Mouse (Mus musculus): ENCODE results near the gene Suox.
"Not testable (repeated sequence)": the region's sequence is repeated elsewhere in the genome, so short reads cannot be mapped to it uniquely, and the experiment has no call there.

Suox gene

DNA sequence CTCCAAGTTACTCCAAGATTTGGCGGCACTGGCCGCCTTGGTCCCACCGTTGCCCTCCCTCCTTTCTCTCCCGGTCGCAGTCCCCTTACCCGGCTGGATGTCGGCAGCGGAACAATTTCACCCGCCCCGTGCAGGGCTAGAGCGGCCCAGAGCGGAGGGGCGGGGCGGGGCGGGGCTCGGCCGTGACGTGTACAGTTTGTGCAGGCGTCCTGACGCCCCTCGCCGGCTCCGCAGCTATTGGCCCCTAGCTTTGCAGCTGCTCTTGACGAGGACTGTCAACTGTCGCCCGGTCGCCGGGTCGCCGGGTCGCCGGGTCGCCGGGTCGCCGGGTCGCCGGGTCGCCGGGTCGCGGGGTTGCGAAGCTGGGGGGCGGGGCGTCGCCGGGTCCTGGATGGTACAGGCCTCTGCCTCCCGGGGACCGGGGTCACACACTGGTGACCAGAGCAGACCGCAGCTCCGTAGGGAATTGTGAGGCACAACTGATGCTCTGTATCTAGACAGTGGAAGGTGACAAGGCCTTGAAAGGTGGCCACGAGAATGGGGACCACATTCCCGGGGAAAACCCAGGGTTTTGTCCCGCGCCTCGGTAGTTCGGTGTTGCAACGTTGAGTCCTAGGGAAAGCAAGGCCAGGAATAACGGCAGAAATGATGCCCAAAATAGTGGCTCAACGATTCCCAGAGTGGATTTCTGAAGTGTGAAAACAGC lies at the start of gene Suox:
TSS of gene Suox (minus strand) at position 311 of the 706 bp plus-strand sequence.
- DNase-seq, result peak; percentile 77 to 81

DNA sequence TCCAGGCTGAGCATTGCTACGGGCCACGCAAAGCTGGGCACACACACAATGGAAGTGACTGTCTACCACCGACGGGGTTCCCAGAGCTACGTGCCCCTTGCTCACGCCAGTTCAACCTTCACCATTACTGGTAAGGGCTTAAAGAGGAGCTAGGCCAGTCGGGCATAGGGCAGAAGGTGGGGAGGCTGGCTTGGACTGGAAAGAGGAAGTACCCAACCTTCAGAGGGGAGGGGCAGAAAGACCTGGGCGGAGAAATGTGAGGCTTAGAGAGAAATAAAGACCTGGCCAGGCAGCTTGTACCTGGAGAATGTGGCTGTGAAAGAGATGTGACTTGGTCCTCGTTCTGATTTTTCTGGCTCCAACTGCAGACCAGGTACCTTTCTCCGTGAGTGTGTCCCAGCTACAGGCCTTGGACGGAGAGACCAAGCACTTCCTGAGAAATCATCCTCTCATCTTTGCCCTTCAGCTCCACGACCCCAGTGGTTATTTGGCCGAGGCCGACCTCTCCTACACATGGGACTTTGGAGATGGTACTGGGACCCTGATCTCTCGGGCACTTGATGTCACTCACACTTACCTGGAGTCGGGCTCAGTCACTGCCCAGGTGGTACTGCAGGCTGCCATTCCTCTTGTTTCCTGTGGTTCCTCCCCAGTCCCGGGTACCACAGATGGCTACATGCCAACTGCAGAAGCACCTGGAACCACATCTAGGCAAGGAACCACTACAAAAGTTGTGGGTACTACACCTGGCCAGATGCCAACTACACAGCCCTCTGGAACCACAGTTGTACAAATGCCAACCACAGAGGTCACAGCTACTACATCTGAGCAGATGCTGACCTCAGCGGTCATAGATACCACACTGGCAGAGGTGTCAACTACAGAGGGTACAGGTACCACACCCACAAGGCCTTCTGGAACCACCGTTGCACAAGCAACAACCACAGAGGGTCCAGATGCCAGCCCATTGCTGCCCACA lies 42.0 kb upstream of the Suox start:
- no peak for DNase-seq

DNA sequence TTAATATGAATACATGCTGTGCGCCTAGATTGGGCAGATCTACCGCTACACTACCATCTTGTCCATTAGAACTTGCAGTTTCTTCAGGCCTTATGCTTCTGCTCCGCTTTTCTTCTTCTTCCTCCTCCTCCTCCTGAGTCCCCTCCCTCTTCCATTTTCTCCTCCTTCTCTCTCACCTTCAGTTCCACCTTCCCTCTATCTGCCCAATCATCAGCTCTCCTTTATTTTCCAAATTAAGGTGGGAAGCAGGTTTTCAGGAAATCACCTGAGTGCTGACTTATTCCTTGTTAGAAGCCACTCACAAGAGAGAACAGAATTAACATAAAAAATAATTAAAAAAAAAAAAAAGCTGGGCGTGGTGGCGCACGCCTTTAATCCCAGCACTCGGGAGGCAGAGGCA lies 37.4 kb upstream of the Suox start:
- not testable (repeated sequence) for DNase-seq

DNA sequence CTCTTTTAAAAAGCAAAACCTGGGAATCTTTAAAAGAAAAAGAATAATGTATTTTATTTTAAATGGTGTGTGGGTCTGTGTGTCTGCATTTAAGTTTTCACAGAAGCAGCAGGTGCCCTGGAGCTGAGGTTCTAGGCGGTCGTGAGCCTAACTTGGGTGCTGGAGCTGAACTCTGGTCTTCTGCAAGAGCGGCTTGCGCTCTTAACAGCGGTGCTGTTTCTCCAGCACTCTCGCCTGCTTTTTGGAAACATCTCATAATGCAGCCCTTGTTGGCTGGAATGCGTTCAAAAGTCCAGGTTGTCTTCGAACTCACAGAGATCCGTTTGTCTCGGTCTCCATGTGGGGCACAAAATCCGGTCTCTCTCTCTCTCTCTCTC lies 31.4 kb upstream of the Suox start:
- DNase-seq, result peak in 1 of 2 experiments; percentile 8

DNA sequence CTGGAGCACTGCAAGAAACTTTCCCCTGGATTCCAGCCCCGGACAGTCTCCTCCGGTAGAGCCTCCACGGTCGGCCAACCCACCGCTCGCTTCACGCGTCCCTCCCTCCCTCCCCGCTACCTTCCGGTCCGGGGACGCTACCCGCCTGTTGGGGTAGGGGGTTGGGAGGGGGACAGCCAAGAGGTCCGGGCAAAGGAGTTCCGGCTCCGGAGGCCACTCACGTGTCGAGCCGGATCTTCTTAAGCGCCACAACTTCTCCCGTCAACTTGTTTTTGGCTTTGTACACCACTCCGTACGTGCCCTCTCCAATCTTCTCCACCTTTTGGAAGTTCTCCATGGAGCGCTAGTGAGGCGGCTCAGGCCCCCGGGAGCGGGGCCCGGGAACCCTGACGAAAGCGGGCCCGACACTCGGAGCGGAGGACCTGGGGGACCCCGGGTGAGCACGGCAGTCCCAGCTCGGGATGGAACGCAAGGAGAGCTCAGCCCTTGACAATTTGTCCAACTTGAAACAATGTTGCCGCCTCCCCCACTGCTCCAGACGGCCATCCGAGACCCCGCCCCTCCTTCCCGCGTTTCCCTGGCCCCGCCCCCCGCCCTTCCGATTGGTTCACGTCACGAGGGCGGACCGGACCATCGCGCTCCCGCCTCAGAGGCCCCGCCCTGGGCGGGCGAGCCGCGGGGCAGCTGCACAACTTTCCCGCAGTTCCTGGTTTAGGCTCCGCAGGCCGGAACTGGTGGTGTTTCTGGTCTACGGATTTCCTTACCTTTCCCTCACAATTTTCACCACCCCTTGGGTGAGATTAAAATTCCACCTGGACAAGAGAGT lies 30.8 kb upstream of the Suox start, which contains the start of gene Cdk2:
TSS of gene Cdk2 (minus strand) at position 541 of the 826 bp plus-strand sequence.
- DNase-seq, result peak; percentile 79 to 85

DNA sequence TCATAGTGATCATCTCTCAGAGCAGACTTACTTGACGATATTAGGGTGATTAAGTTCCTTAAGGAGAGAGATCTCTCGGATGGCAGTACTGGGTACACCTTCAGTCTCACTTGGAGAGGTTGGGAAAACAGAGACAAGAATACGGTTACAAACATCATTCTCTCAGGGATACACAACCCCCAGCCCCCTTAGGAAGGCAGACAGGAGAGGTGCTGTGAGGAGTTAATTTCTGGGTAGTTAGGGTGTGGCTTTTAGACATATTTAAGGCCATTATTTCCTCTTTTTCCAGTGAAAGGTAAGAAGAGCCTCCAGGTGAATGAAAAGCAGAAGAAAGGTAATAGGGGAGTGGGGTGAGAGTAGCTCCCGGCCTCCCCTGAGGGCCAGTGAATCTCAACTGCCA lies 30.0 kb upstream of the Suox start, which contains the start of gene Pmel:
TSS of gene Pmel (plus strand) at position 301 of the 400 bp plus-strand sequence.
- no peak for DNase-seq

DNA sequence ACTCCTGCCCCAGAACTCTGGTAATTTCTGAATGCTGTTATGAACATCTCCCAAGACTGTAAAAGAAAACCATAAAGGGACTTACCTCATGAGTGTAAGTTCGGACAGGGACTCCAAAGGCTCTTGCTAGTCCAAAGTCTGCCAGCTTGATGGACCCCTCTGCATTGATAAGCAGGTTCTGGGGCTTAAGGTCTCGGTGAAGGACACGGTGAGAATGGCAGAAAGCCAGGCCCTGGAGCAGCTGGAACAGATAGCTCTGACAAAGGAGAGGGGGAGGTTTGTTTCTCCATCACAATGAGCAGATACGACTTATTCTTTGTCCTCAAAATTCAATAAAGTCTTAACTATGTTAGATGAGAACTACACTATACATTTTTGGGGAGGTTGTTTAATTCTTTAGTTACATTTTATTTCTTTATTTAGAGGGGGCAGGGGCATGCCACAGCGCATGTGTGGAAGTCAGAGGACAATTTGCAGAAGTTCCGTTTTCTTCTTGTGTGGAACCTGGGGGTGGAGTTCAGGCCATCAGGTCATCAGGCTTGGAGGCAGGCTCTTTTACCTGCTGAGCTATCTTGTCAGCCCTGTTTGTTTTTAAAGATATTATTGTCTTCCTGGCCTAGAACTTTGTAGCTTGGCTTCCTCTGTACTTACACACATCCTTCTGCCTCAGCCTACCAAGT lies 28.6 kb upstream of the Suox start:
- no peak for DNase-seq

DNA sequence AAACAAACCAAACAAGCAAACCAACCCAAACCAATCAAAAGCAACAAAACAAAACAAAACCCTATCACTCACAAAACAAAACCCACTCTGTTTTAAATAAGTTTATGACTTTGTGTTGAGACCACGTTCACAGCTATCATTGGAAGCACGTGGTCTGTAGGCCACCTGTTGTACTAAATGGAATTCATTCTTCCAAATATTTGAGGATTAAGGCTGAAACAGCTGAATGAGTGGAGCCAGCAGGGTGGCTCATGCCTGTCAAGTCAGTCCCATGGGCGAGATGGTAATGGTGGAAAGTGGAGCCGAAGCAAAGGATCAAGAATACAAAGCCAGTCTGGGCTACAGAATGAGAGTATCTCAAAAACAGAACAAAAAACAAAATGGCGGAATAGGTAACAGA lies 26.8 kb upstream of the Suox start:
- DNase-seq, result no peak

DNA sequence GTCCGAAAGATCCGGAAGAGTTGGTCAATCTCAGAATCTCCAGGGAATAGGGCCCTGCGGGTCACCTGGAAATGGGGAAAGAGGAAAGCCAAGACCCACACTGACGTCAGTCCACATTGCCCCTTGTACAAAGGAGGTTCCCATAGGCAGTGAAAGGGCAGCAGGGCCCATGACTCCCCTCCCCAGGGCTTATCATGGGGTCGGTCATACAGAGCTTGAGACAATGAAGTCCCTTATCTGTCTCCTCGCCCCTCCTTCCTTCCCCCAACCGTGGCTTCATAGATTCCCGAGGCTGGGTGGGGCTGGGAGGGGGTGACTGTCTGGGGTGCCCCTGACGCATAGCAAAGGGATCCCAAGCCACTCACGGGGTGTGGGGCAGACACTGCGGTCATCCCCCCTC lies 25.7 kb upstream of the Suox start:
- DNase-seq, result no peak

DNA sequence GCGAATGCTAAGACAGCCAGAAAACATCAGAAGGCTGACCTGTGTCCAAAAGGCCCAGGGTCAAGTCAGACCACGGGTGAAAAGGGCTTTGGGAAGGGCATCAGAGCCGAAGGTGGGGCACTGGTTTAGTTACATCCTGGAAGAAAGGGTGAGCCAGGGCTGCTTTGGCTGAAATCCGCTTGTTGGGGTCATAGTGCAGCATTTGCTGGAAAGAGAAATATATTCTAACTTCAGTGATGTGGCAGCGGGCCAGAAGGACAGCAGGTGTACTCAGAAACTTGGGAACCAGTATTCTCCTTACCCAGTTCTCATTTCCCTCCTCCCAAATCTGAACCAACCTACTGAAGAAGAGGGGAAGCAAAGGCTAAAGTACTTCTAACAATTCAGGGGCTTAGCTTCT lies 25.1 kb upstream of the Suox start:
- DNase-seq, result no peak

DNA sequence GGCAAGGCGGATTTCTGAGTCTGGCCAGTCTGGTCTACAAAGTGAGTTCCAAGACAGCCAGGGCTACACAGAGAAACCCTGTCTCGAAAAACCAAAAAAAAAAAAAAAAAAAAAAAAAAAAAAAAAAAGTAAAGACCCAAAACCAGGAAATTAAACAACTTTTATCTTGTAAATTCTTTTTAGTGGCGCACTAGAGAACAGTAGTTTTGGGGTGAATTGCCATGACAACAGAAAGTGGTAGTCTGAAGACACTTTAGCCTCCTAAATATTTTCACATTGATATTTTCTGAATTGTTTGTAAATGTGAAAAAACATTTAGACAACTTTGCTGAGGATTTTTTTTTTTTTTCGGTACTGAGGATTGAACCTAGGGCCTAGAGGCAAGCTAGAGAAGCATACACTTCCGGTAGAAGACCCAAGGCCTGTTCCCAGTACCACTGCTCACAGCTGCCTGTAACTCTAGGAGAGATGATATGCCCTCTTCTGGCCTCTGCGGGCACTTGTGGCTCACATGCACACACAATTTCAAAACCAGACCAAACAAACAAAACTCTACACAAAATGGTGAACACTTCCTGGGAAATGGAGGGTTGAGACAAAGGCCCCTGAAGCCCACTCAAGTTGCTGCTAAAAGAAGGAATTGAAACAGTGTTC lies 23.3 kb upstream of the Suox start:
- no peak for DNase-seq

DNA sequence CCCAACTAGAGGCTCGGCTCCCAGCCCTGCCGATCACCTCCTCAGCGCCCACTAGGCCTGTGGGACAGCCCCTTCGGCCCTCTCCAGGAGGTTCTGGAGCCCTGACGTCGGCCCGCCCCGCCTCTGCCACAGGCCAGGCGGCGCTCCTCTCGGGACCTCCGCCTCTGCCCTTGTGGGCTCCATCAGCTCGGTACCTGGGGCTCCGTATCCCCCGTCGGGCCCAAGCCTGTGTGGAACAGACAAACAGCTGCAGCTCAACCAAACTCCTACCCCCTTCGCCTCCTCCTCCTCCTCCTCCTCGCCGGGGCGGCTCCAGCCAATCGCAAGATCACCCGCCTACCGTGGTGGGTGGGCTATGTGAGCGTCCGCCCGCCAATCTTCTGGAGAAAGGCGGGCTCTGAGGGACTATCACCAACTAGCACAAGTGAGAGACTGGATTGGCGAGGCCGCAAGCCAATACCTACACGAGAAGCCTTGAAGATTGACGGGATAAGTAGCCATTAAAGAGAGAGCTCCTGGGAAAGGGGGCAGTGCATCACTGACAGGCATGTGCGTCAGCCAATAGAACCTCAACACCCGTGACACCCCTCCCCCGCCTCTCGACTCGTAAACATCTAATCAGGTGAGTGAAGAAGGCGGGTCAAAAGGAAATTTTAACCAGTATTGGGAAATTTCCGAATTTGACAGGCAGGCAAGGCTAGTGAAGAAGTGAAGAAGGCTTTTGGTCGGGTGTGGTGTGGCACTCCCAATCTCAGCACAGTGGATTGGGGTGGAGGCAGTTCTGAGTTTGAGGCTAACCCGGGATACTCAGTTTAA lies 22.3 kb upstream of the Suox start, which contains the start of gene Rab5b:
TSS of gene Rab5b (minus strand) at position 273 of the 816 bp plus-strand sequence.
- DNase-seq, result peak; percentile 97 to 100

DNA sequence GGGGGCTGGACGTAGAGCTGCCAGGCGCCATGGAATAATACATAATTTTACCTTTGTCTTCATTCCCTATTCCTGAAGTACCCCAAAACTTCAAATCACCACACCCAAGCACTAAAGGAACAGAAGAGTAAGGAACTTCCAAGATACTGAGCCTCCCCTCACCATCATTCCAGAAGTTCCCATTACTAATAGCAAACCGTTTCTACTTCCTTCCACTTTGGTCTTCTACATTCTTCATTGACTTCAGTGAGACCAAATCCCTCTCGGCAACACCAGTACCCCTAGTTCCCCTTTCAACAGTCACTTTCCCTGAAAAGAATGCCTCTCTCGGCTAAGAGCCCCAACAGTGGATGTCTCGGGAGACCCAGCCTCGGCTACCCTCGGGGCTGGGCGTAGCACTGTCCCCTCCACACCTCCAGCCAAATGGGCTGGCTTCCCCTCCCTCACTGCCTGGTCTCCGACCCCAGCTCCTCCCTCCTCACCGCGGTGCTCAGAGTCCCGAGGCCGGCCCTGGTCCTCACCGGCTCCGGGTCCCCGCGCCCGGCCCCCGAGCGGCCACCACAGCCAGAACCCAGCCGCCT lies 21.6 kb upstream of the Suox start:
- no peak for DNase-seq

DNA sequence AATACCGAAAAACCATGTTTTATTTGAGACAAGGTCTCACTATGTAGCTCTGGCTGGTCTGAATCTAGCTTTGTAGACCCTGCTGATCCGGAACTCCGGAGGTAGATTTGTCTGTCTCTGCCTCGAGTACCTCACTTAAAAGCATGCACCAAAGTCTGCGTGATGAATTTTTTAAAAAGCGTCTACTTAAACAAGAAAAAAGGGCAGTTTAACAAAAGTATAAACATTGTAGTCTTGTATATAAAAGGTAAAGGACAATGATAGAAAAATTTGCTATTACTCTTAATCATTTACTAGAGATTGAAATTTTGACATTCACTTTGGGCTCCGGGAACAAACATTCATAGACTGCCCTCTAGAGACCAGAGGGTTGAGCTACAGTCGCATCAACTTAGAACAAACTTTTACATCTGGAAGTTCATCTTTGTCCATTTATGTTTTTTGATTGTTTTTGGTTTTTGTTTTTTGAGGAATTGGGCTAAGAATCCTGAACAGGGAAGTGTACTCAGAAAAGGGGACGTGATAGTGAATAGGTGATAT lies 666 bp upstream of the Suox start:
- DNase-seq, result no peak

DNA sequence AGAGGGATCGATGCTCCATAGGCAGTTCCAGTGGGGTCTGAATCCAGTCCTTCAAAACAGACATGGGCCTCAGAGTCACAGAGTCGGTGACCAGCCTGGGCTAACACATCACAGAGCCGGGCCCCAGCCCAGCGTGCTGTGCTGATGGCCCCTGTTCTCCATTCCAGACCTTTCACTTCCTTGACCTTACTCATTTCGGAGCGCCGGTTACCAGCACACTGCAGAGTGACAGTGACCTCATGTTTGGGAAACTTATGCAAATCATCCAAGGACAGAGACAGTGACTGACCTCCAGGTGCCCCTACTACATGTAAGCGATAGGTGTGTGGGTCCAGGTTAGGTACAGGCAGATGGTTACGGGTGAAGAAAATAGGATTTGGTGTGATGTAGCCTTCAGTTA lies 2.7 kb downstream of the Suox start:
- DNase-seq, result no peak

DNA sequence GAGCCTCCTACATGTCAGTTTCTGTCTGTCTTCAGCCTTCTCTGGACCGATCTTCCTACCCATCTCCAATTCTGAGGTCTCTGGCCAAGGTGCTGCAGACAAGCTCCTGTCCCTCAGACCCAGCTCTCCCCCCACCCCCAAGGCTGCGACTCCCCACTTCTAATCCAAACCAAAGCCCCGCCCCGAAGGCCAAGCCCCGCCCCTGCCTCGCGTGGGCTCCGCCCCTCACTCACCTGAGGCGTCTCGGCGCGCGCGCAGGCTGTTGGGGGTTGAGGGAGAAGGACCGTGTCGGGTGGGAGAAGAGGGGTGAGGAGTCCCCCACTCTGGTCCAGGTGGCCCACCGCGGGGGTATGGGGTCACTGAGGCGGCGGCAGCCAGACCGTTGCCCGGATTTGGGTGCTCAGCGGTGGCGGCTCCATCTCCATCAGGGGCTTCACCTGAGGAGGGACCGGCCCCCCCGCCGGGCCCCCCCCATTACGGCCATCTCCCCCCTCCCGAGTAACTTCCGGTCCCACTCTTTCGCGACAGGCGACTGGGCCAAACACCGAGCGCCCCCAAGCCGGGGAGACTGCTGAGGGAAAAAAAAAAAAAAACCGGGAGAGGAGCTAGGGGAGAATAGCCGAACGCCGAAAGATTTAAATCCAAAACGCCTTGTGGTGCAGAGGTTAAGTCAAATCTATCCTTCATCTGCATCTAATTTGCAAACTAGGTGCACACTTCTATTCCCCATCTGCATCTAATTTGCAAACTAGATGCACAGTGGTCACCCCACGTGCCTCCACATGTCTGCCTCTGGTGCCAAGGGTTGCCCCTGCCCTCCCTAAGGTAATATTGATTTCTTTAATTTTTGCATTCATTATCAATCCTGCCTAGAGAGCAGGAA lies 4.8 kb downstream of the Suox start:
- peak; percentile 83 to 87 for DNase-seq

DNA sequence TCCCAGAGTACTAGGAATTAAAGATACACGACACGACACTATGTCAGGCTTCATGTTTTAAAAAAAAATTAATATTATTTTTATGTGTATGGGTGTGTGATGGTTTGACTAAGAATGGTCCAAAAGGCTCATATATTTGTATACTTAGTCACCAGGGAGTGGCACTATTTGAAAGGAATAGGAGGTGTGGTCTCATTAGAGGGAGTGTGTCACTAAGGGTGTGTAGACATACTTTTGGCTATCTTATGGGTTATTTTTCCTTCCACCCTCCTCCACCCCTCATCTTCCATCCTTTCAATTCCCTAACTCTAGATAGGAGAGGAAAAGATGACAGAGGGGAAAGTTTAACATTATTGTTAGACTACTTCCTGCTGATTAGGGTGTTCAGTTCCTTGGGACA lies 8.1 kb downstream of the Suox start:
- no peak for DNase-seq

DNA sequence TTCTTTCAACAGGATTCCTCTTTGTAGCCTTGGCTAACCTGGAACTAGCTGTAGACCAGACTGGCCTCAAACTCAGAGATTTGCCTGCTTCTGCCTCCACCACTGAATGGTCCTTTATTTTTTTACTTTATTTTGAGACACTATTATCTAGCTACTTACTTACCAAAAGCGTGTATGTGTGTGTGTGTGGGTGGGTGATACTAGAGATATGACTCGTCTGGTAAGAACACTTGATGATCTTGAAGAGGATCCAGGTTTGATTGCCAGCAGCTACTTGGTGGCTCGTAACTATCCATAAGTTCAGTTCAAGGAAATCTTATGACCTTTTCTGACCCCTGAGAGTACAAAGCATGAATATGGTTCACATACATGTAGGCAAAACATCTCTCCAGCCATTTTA lies 8.6 kb downstream of the Suox start:
- DNase-seq, result no peak

DNA sequence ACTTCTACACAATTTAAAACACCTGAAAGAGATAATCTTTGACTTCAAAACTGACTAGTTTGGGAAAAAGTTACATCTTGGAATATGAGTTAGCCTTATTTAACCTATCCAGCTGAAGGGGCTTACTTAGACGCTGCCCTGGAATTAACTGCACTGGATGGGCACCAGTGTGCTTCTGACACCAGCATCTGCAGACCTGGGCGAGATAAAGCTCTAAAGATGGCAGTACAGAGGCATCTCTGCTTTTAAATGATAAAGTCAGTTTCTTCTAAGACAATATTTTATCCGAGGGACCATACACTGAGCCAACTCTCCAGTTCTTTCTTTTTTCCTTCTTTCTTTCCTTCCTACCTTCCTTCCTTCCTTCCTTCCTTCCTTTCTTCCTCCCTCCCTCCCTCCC lies 9.1 kb downstream of the Suox start:
- DNase-seq, result no peak
